Mouse (Mus musculus): ENCODE results near the gene Sv2a. TPM values are rescaled to one million over a fixed set of nuclear protein-coding genes. Genes with fewer than 3 reads are reported as not detected.

Gene Sv2a
- polyA plus RNA-seq, 1 experiment: 4.4 TPM

- no peak for DNase-seq
- Histone ChIP-seq H3K4me3 (ENCODE audit: control insufficient read depth, insufficient read depth, low read length) (no peak overlapping the region), H3K4me1 (replicated peaks; ENCODE audit: control insufficient read depth, insufficient read depth, low read length) (peaks cover 19% of the 10 kb centered on the region), H3K27ac (ENCODE audit: control insufficient read depth, insufficient read depth, low read length) (no peak overlapping the region), H3K27me3 (ENCODE audit: control insufficient read depth, insufficient read depth, low read length) (no peaks in the 10 kb centered on the region), H3K36me3 (ENCODE audit: control insufficient read depth, insufficient read depth, low read length) (no peaks in the 10 kb centered on the region)
- 82% methylated on average over 2 of the region's 2 CpGs for WGBS
- no peak for TF ChIP-seq CTCF (IDR thresholded peaks at IDR 0.05; ENCODE audit: borderline replicate concordance, control insufficient read depth, extremely low read depth, insufficient read depth, low read length, poor library complexity)
- TF ChIP-seq POLR2A (IDR thresholded peaks at IDR 0.05; ENCODE audit: control insufficient read depth, extremely low read depth, insufficient read depth, low read length, poor library complexity): no peak
Observed at GRCm38 (mm10) chr3:96225421-96225820, 44.5 kb downstream of the Sv2a start.

- no peaks in the 10 kb centered on the region for H3K27me3 ChIP-seq (ENCODE audit: control insufficient read depth, insufficient read depth, low read length)
- WGBS: 83% methylated on average over 8 of the region's 8 CpGs
- no peak for DNase-seq
- no peaks in the 10 kb centered on the region for H3K36me3 ChIP-seq (ENCODE audit: control insufficient read depth, insufficient read depth, low read length)
- H3K4me3 ChIP-seq (ENCODE audit: control insufficient read depth, insufficient read depth, low read length): no peak overlapping the region
- H3K27ac ChIP-seq (ENCODE audit: control insufficient read depth, insufficient read depth, low read length): no peak overlapping the region
- TF ChIP-seq CTCF (IDR thresholded peaks at IDR 0.05; ENCODE audit: borderline replicate concordance, control insufficient read depth, extremely low read depth, insufficient read depth, low read length, poor library complexity): no peak
- TF ChIP-seq POLR2A (IDR thresholded peaks at IDR 0.05; ENCODE audit: control insufficient read depth, extremely low read depth, insufficient read depth, low read length, poor library complexity): no peak
- H3K4me1 ChIP-seq (replicated peaks; ENCODE audit: control insufficient read depth, insufficient read depth, low read length): peaks cover 16% of the 10 kb centered on the region
Observed at GRCm38 (mm10) chr3:96226695-96227648, 46.0 kb downstream of the Sv2a start.

GRCm38 (mm10) chr3:96228828-96229227, 47.9 kb downstream of the Sv2a start:
- H3K4me1 ChIP-seq (replicated peaks; ENCODE audit: control insufficient read depth, insufficient read depth, low read length): peaks cover 8% of the 10 kb centered on the region
- no peak for TF ChIP-seq POLR2A (IDR thresholded peaks at IDR 0.05; ENCODE audit: control insufficient read depth, extremely low read depth, insufficient read depth, low read length, poor library complexity)
- no peak for TF ChIP-seq CTCF (IDR thresholded peaks at IDR 0.05; ENCODE audit: borderline replicate concordance, control insufficient read depth, extremely low read depth, insufficient read depth, low read length, poor library complexity)
- H3K4me3 ChIP-seq (ENCODE audit: control insufficient read depth, insufficient read depth, low read length): no peak overlapping the region
- no peaks in the 10 kb centered on the region for H3K27me3 ChIP-seq (ENCODE audit: control insufficient read depth, insufficient read depth, low read length)
- no peak overlapping the region for H3K27ac ChIP-seq (ENCODE audit: control insufficient read depth, insufficient read depth, low read length)
- WGBS: 66% methylated on average over 2 of the region's 2 CpGs
- no peak for DNase-seq
- H3K36me3 ChIP-seq (ENCODE audit: control insufficient read depth, insufficient read depth, low read length): no peaks in the 10 kb centered on the region

GRCm38 (mm10) chr3:96230404-96230803, 49.5 kb downstream of the Sv2a start:
- 0 out of 2 replicates have a peak, but pooled peaks cover under 1% of the 10 kb centered on the region for H3K4me1 ChIP-seq (replicated peaks; ENCODE audit: control insufficient read depth, insufficient read depth, low read length)
- TF ChIP-seq POLR2A (IDR thresholded peaks at IDR 0.05; ENCODE audit: control insufficient read depth, extremely low read depth, insufficient read depth, low read length, poor library complexity): no peak
- no peak for TF ChIP-seq CTCF (IDR thresholded peaks at IDR 0.05; ENCODE audit: borderline replicate concordance, control insufficient read depth, extremely low read depth, insufficient read depth, low read length, poor library complexity)
- no peaks in the 10 kb centered on the region for H3K36me3 ChIP-seq (ENCODE audit: control insufficient read depth, insufficient read depth, low read length)
- WGBS: 56% methylated on average over 2 of the region's 2 CpGs
- H3K27ac ChIP-seq (ENCODE audit: control insufficient read depth, insufficient read depth, low read length): no peak overlapping the region
- no peak for DNase-seq
- H3K27me3 ChIP-seq (ENCODE audit: control insufficient read depth, insufficient read depth, low read length): no peaks in the 10 kb centered on the region
- no peak overlapping the region for H3K4me3 ChIP-seq (ENCODE audit: control insufficient read depth, insufficient read depth, low read length)

DNA sequence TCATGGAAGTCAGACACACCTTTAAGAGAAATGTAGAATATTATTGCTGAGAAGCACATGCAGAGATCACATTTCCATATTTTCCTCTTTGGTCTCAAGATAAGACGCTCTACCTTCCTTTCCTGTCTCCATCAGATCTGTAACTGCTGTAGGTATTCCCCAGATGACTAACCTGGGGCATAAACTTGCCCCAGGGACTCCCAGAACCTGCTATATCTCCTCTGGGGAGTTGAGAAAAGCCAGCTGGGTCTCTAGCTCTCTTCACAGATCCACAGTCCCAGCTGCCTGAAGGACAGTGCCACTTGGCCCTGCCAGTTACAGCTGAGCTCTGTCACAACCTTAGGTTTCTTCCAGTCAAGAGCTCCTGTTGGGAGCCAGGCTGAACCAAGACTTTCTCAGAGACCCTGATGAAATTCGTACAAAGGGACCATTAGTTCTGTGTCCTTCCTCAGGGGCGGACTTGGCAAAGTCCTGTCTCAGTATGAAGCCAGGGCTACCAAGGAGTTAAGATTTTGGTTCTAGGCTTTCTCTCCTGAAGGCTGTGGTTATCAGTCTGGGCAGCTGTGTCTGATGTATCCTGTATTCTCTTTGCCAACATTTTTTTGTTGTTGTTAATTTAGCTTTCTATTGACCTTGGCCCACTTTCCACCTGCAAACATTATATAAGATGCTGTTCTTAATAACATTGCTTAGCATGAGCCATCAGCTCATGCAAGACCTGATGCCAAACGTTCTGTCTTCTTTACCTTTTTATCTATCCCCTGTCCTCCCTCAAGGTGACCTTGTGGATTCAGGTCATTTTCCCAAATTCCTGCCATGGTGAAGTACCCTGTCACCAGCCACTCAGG, 50.2 kb downstream of the Sv2a start:
- WGBS: 93% methylated on average over 4 of the region's 4 CpGs
- TF ChIP-seq CTCF (IDR thresholded peaks at IDR 0.05; ENCODE audit: borderline replicate concordance, control insufficient read depth, extremely low read depth, insufficient read depth, low read length, poor library complexity) (no peak), POLR2A (IDR thresholded peaks at IDR 0.05; ENCODE audit: control insufficient read depth, extremely low read depth, insufficient read depth, low read length, poor library complexity) (no peak)
- Histone ChIP-seq H3K27ac (ENCODE audit: control insufficient read depth, insufficient read depth, low read length) (no peak overlapping the region), H3K36me3 (ENCODE audit: control insufficient read depth, insufficient read depth, low read length) (no peaks in the 10 kb centered on the region), H3K4me3 (ENCODE audit: control insufficient read depth, insufficient read depth, low read length) (no peak overlapping the region), H3K4me1 (replicated peaks; ENCODE audit: control insufficient read depth, insufficient read depth, low read length) (no peaks in the 10 kb centered on the region), H3K27me3 (ENCODE audit: control insufficient read depth, insufficient read depth, low read length) (no peaks in the 10 kb centered on the region)
- DNase-seq: no peak

DNA sequence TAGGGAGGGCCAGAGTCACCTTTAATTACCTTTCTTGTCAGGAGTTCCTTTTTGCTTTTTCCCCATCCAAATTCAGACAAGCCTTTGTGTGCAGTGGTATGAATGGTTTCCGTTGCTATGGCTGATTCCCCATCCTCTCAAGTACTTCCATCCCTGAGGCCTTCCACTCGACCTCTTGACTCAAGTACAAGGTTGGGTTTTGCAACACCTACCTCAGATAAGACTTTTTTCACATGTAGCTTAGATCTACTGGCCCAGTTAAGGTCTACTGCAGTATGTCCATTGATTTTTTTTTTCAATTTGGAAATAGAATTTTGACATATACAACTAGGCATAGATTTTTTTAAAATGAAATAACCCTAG, 50.8 kb downstream of the Sv2a start:
- no peaks in the 10 kb centered on the region for H3K4me1 ChIP-seq (replicated peaks; ENCODE audit: control insufficient read depth, insufficient read depth, low read length)
- H3K27me3 ChIP-seq (ENCODE audit: control insufficient read depth, insufficient read depth, low read length): no peaks in the 10 kb centered on the region
- 82% methylated on average over 2 of the region's 2 CpGs for WGBS
- no peak for DNase-seq
- H3K4me3 ChIP-seq (ENCODE audit: control insufficient read depth, insufficient read depth, low read length): no peak overlapping the region
- TF ChIP-seq CTCF (IDR thresholded peaks at IDR 0.05; ENCODE audit: borderline replicate concordance, control insufficient read depth, extremely low read depth, insufficient read depth, low read length, poor library complexity): no peak
- no peak for TF ChIP-seq POLR2A (IDR thresholded peaks at IDR 0.05; ENCODE audit: control insufficient read depth, extremely low read depth, insufficient read depth, low read length, poor library complexity)
- H3K36me3 ChIP-seq (ENCODE audit: control insufficient read depth, insufficient read depth, low read length): no peaks in the 10 kb centered on the region
- H3K27ac ChIP-seq (ENCODE audit: control insufficient read depth, insufficient read depth, low read length): no peak overlapping the region
